Mouse (Mus musculus) forebrain, embryonic 12.5 days (tissue): ENCODE measurements around the gene Gm21981. TPM values are rescaled to one million over a fixed set of nuclear protein-coding genes. Genes with fewer than 3 reads are reported as not detected.
"Not testable (repeated sequence)": the region's sequence is repeated elsewhere in the genome, so short reads cannot be mapped to it uniquely, and the experiment has no call there.

ENCODE experiments used
- ATAC-seq: fragments of 200-750 bp; cut with Nextera tagmentation; 2 replicates; pipeline ENCODE4 v1.8.0; 2017; ENCODE audit warnings: moderate TSS enrichment; ENCODE audit not compliant: low FRiP score
- H3K27ac ChIP-seq: fragments of 300-500 bp; sonication (generic); 2 replicates; pipeline ENCODE4 v1.5.1; 2016; ENCODE audit warnings: mild to moderate bottlenecking
- H3K27me3 ChIP-seq: fragments of 300-500 bp; sonication (generic); 2 replicates; pipeline ENCODE4 v1.6.1; 2016; ENCODE audit warnings: mild to moderate bottlenecking
- H3K36me3 ChIP-seq: fragments of 300-500 bp; sonication (generic); replicated peaks from 2 replicates; pipeline ENCODE4 v1.6.1; 2016; ENCODE audit warnings: mild to moderate bottlenecking
- H3K4me1 ChIP-seq: fragments of 300-500 bp; sonication (generic); 2 replicates; pipeline ENCODE4 v1.6.1; 2016
- H3K4me2 ChIP-seq: fragments of 300-500 bp; sonication (generic); 2 replicates; pipeline ENCODE4 v1.6.1; 2016; ENCODE audit warnings: mild to moderate bottlenecking, moderate library complexity
- H3K4me3 ChIP-seq: fragments of 300-500 bp; sonication (generic); replicated peaks from 2 replicates; pipeline ENCODE4 v1.5.1; 2016; ENCODE audit warnings: mild to moderate bottlenecking
- H3K9ac ChIP-seq: fragments of 300-500 bp; sonication (generic); 2 replicates; pipeline ENCODE4 v1.6.1; 2016; ENCODE audit warnings: mild to moderate bottlenecking
- H3K9me3 ChIP-seq: fragments of 300-500 bp; sonication (generic); 2 replicates; pipeline ENCODE4 v1.6.1; 2016
- WGBS: fragments of 180-500 bp; shearing (Covaris S2); methylation state at CpG from one replicate; pipeline ENCODE4 v1.1.7; 2016; 5-methylcytosine and 5-hydroxymethylcytosine counted together
- polyA plus RNA-seq: library from polyadenylated mRNA; unstranded; fragments of >200 nt; fragmentation: Nextera tagmentation; extraction: Ambion mirVana; gene quantifications from 2 replicates; pipeline ENCODE4 v1.2.1, GENCODE M21; 2016

Gm21981 gene
- polyA plus RNA-seq, 1 experiment from 2014 or later: 0.60 TPM

DNA sequence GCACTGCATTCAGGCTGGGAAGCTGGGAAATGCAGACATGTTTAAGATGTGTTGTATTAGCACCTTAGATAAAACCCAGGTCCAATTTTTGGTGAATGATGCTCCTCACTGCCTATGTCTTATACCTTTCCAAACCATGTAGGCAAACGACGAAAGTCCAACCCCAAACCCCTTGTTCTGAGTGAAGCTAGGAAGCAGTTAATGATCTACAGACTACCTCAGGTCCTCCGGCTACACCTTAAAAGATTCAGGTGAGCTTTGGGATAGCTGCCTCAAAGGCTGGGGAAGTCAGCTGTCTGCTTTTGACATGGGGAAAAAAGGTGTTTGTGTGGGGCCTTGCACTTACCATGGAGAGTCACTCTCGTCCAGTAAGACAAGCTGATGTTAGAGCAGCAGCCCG is 15.6 kb downstream of the Gm21981 start:
- 0 out of 2 replicates have a peak, but pooled peaks cover 5% of the 10 kb centered on the region for H3K27me3 ChIP-seq
- H3K9me3 ChIP-seq: no peaks in the 10 kb centered on the region
- peaks cover 64% of the 10 kb centered on the region for H3K36me3 ChIP-seq
- H3K27ac ChIP-seq: no peak overlapping the region
- no peak overlapping the region for H3K9ac ChIP-seq
- ATAC-seq: no peak
- no peak overlapping the region for H3K4me2 ChIP-seq
- H3K4me1 ChIP-seq: no peaks in the 10 kb centered on the region; the same call in 1 of the 2 replicates
- no peak overlapping the region for H3K4me3 ChIP-seq
- WGBS: 88% methylated on average over 5 of the region's 5 CpGs

DNA sequence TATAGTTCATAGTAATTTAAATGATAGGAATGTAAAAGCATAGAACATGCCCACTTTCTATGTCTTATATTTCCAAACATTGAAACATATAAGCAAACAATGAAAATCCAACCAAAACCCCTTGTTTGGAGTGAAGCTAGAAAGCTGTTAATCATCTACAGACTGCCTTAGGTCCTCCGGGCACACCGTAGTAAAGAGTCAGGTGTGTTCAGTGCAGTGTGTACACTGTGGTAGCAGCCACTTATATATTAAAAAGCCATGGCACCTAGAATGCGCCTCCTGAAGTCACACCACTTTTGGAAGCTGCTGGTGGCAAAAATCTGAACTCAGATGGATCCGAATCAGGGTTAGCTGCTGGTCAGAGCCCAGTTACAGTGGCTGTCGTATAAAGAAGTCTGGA is 16.0 kb downstream of the Gm21981 start:
- H3K27ac ChIP-seq: no peak overlapping the region
- ATAC-seq: no peak
- H3K4me1 ChIP-seq: no peaks in the 10 kb centered on the region; the same call in 1 of the 2 replicates
- peaks cover 61% of the 10 kb centered on the region for H3K36me3 ChIP-seq
- H3K9ac ChIP-seq: no peak overlapping the region
- no peaks in the 10 kb centered on the region for H3K9me3 ChIP-seq
- WGBS: 92% methylated on average over 5 of the region's 5 CpGs
- H3K27me3 ChIP-seq: peaks cover 7% of the 10 kb centered on the region
- H3K4me3 ChIP-seq: no peak overlapping the region
- no peak overlapping the region for H3K4me2 ChIP-seq

DNA sequence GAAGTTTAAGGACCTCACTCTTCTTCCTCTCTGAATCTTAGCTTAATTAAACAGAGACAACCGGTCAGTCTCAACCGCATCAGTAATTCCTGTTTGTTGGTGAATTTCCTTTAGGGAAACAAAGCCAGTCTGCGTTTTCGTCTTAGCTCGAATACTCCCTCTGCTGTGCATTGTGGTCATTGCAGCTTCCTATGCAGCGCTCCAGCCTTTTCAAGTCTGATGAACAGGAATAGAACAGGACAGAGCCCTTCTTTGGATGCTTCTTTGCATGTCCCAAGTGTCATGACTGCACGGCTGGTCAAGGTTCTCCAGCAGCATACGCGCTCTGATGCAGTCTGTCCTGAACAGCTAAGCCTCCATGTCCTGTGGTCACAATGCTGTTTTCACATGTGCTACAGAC is 17.7 kb downstream of the Gm21981 start:
- 0 out of 2 replicates have a peak overlapping the region, but pooled peaks have one; percentile 13 for H3K27ac ChIP-seq

DNA sequence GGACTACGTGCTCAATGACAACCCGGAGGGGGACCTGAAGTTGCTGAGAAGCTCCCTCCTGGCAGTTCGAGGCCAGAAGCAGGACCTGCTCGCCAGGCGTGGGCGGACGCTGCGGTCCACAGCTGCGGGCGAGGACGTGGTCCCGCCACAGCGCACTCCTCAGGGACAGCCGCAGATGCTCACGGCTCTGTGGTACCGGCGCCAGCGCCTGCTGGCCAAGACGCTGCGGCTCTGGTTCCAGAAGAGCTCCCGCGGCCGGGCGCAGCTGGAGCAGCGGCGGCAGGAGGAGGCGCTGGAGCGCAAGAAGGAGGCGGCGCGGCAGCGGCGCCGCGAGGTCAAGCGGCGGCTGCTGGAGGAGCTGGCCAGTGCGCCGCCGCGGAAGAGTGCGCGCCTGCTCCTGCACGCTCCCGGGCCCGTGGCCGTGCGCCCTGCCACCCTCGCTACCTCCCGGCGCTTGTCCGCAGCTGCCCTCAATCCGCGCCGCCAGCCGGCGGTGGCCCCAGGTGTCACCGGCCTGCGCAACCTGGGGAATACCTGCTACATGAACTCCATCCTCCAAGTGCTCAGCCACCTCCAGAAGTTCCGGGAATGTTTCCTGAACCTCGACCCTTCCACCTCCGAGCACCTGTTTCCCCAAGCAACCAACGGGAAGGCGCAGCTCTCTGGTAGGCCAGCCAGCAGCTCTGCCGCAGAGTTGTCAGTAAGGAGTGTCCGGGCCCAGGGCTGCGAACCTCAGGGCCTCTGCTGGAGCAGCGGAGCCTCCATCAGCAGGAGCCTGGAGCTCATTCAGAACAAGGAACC is 21.7 kb downstream of the Gm21981 start:
- peak overlapping the region; percentile 65 for H3K4me2 ChIP-seq
- H3K4me3 ChIP-seq: peak overlapping the region; percentile 38
- H3K27me3 ChIP-seq: peaks cover 34% of the 10 kb centered on the region
- peak overlapping the region; percentile 53 for H3K9ac ChIP-seq
- WGBS: 4% methylated on average over 66 of the region's 68 CpGs
- peaks cover 17% of the 10 kb centered on the region for H3K36me3 ChIP-seq
- ATAC-seq: peak; percentile 66
- peaks cover 17% of the 10 kb centered on the region for H3K4me1 ChIP-seq
- no peaks in the 10 kb centered on the region for H3K9me3 ChIP-seq
- H3K27ac ChIP-seq: no peak overlapping the region

More for the DNA sequence above, 17.7 kb downstream of the Gm21981 start:
- Histone ChIP-seq H3K36me3 (peaks cover 49% of the 10 kb centered on the region), H3K9me3 (no peaks in the 10 kb centered on the region), H3K9ac (no peak overlapping the region), H3K4me1 (peaks cover 13% of the 10 kb centered on the region), H3K4me3 (no peak overlapping the region), H3K27me3 (peaks cover 21% of the 10 kb centered on the region), H3K4me2 (no peak overlapping the region)
- WGBS: 20% methylated on average over 9 of the region's 9 CpGs
- peak; percentile 31; the same call in 1 of the 2 replicates for ATAC-seq

DNA sequence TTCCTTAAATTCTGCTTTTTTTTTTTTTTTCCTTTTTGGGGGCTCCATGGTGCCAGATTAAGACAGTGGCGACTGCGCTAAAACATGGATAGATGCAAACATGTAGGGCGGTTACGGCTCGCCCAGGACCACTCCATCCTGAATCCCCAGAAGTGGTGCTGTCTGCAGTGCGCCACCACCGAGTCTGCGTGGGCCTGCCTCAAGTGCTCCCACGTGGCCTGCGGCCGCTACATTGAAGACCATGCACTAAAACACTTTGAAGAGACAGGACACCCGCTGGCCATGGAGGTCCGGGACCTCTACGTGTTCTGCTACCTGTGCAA is 22.3 kb downstream of the Gm21981 start:
- H3K36me3 ChIP-seq: peaks cover 17% of the 10 kb centered on the region
- no peak overlapping the region for H3K27ac ChIP-seq
- peak overlapping the region; percentile 65 for H3K4me2 ChIP-seq
- H3K27me3 ChIP-seq: peaks cover 34% of the 10 kb centered on the region
- peak; percentile 54 for ATAC-seq
- H3K4me3 ChIP-seq: peak overlapping the region; percentile 38
- H3K9me3 ChIP-seq: no peaks in the 10 kb centered on the region
- H3K9ac ChIP-seq: peak overlapping the region; percentile 53; the same call in 1 of the 2 replicates
- WGBS: 12% methylated on average over 14 of the region's 14 CpGs
- H3K4me1 ChIP-seq: peaks cover 17% of the 10 kb centered on the region

DNA sequence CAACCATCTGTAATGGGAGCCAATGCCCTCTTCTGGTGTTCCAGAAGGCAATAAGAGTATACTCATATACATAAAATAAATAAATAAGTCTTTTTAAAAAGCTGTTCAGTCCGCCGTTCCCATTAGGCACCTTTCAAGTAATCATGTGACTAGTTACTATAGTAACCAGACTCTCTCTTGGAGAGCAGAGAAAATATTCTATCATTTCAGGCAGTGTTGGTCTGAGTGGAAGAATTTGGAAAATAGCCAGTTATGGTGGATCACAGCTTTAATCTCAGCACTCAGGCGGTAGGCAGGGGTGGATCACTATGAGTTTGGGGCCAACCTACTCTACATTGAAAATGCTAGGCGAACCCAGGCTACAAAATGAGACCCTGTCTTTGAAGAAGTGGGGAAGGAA is 25.1 kb downstream of the Gm21981 start:
- peaks cover 33% of the 10 kb centered on the region for H3K27me3 ChIP-seq
- ATAC-seq: no peak; the same call in 1 of the 2 replicates
- H3K4me2 ChIP-seq: no peak overlapping the region
- 62% methylated on average over 4 of the region's 4 CpGs for WGBS
- peaks cover 5% of the 10 kb centered on the region for H3K36me3 ChIP-seq
- H3K4me3 ChIP-seq: no peak overlapping the region
- no peaks in the 10 kb centered on the region for H3K9me3 ChIP-seq
- no peak overlapping the region for H3K9ac ChIP-seq
- H3K4me1 ChIP-seq: peaks cover 17% of the 10 kb centered on the region
- H3K27ac ChIP-seq: no peak overlapping the region

DNA sequence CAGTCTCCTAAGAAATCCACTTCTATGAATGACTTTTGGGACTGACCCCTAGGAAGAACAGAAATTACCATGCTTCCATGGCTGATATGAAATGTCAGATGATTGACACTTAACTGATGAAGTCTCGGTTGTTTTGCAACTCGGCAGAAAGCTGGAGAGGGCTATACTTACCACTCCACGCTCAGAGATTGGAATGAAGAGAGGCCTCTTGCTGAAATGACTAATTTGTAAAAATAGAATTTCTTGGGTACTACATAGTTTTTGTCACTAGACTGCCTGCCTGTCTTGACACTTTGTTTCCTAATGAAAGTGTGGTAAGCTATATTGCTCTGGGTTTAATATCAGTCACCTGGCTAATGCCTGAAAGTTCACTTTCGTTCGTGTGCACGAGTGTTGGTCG is 29.8 kb downstream of the Gm21981 start:
- no peaks in the 10 kb centered on the region for H3K36me3 ChIP-seq
- WGBS: 90% methylated on average over 7 of the region's 7 CpGs
- H3K9me3 ChIP-seq: no peaks in the 10 kb centered on the region
- H3K27me3 ChIP-seq: no peaks in the 10 kb centered on the region; the same call in 1 of the 2 replicates
- H3K4me3 ChIP-seq: no peak overlapping the region
- peaks cover 8% of the 10 kb centered on the region; the same call in 1 of the 2 replicates for H3K4me1 ChIP-seq
- no peak overlapping the region for H3K4me2 ChIP-seq
- H3K27ac ChIP-seq: no peak overlapping the region
- no peak overlapping the region for H3K9ac ChIP-seq
- no peak for ATAC-seq

DNA sequence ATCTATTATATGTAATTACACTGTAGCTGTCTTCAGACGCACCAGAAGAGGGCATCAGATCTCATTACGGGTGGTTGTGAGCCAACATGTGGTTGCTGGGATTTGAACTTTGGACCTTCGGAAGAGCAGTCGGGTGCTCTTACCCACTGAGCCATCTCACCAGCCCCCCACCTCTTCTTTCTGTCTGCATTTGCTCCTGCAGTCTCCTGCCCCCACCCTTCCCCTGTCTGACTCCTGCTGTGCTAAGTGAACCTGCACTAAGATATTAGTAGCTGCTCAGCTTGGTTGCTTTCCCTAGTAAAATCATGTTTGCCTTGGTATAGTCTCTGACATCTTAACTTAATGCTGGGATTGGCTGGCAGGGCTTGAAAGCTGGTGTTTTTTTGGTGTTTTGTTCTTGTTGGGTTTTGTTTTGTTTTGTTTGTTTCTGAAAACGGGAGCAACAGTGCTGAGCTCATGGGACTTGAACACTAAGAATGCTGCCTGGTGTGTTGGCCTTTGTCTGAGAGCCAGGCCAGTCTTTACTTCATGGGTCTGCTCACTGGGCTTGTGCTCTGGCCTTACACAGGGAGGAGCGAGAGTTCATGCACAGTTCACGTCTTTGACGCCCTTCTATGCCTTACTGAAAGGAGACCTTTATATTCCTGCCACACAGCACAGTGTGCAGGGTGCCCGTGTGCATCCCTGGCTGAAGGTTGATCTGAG is 31.1 kb downstream of the Gm21981 start:
- peak; percentile 70; the same call in 1 of the 2 replicates for ATAC-seq
- H3K9ac ChIP-seq: no peak overlapping the region
- 16% methylated on average over 9 of the region's 9 CpGs for WGBS
- H3K4me2 ChIP-seq: no peak overlapping the region
- peaks cover 8% of the 10 kb centered on the region; the same call in 1 of the 2 replicates for H3K4me1 ChIP-seq
- no peak overlapping the region for H3K4me3 ChIP-seq
- H3K27ac ChIP-seq: no peak overlapping the region
- H3K36me3 ChIP-seq: no peaks in the 10 kb centered on the region
- no peaks in the 10 kb centered on the region; the same call in 1 of the 2 replicates for H3K27me3 ChIP-seq
- H3K9me3 ChIP-seq: no peaks in the 10 kb centered on the region

DNA sequence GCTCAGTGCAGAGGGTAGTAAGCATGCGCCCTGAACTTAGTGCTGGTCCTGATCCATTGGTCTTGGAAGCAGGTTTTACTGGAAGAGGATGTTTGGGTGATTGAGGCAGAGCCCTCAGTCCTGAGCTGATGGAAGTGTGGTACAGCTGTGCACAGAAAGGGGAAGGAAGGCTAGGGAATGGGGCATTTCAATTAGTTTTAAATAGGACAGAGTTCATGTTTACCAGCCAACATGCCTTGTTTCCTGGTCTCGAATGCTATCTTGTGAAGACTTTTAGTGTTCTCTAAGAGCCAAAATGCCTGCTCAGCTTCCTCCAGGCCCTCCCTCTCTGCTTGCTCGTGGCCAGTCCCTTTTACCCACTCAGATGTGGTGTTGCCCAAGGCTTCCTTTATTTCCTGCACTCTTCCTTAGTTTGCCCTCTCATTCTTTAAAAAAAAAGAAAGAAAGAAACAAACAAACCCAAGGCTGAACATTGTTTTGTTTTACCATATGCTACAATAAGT is 35.5 kb downstream of the Gm21981 start:
- Histone ChIP-seq H3K36me3 (peaks cover 5% of the 10 kb centered on the region), H3K4me2 (no peak overlapping the region), H3K4me3 (no peak overlapping the region), H3K27ac (no peak overlapping the region), H3K27me3 (no peaks in the 10 kb centered on the region), H3K9ac (no peak overlapping the region), H3K4me1 (peaks cover 8% of the 10 kb centered on the region; the same call in 1 of the 2 replicates), H3K9me3 (no peaks in the 10 kb centered on the region)
- WGBS: 86% methylated on average over 3 of the region's 3 CpGs
- ATAC-seq: no peak

DNA sequence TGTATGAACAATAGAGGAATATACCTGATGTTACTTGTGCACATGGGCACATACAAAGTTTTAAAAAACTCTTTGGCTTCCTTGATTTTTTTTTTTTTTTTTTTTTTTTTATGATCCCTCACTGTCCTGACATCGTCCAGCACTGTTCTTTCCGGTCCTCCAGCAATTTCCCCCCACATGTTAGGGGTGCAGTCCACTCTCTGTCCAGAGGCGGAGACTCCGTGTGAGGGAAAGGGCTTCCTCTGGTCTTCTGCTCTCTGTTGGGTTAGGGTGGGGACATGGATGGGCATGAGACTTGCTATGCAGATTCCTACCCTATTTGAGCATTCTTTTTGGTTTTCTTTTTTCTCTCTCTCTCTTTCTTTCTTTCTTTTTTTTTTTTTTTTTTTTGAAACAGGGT is 36.4 kb downstream of the Gm21981 start:
- Histone ChIP-seq H3K9me3 (no peaks in the 10 kb centered on the region), H3K4me1 (0 out of 2 replicates have a peak, but pooled peaks cover 3% of the 10 kb centered on the region), H3K36me3 (peaks cover 8% of the 10 kb centered on the region), H3K27me3 (no peaks in the 10 kb centered on the region), H3K27ac (no peak overlapping the region), H3K4me2 (no peak overlapping the region), H3K4me3 (no peak overlapping the region), H3K9ac (no peak overlapping the region)
- no peak for ATAC-seq
- 88% methylated on average over 4 of the region's 4 CpGs for WGBS

DNA sequence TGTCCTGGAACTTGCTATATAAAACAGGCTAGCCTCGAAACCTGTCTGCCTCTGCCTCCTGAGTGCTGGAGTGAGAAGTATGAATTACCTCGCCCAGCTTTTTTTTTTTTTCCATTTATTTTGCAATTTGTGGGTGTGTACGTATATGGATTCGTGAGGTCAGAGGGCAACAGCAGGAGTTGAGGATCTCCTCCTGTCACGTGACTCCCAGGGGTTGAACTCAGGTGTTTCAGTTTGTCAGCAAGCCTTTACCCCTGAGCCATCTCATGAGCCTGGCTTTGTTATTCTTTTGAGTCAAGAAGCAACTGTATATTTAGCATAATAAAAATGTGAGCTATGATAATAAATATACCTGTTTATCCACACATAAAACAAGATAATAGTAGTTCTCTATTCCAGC is 38.6 kb downstream of the Gm21981 start:
- WGBS: 88% methylated on average over 5 of the region's 5 CpGs
- H3K36me3 ChIP-seq: peaks cover 11% of the 10 kb centered on the region
- H3K4me3 ChIP-seq: no peak overlapping the region
- no peak overlapping the region for H3K9ac ChIP-seq
- H3K27ac ChIP-seq: no peak overlapping the region
- ATAC-seq: no peak
- H3K9me3 ChIP-seq: no peaks in the 10 kb centered on the region
- H3K4me2 ChIP-seq: no peak overlapping the region
- no peaks in the 10 kb centered on the region for H3K27me3 ChIP-seq
- peaks cover 14% of the 10 kb centered on the region for H3K4me1 ChIP-seq

DNA sequence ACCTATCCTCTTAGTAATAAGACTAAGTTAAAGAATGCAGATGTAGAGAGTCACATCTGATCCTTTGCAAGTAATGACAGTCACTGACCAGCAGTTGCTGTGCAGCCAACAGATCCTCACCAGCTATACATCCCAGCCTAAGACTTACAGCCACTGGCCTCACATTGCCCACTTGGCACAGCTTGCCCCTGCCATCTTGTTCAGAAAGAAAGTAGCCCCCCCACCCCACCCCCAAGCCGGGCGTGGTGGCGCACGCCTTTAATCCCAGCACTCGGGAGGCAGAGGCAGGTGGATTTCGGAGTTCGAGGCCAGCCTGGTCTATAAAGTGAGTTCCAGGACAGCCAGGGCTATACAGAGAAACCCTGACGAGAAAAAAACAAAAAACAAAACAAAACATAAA is 39.9 kb downstream of the Gm21981 start:
- H3K9ac ChIP-seq, H3K4me2 ChIP-seq, H3K27me3 ChIP-seq, H3K27ac ChIP-seq, ATAC-seq, H3K9me3 ChIP-seq, H3K4me3 ChIP-seq: not testable (repeated sequence)
- peaks cover 15% of the 10 kb centered on the region for H3K36me3 ChIP-seq
- H3K4me1 ChIP-seq: peaks cover 26% of the 10 kb centered on the region
- 93% methylated on average over 8 of the region's 8 CpGs for WGBS
